Mouse (Mus musculus): ENCODE data around the gene Gabrb3.

- TF ChIP-seq GATA1 (IDR thresholded peaks at IDR 0.05; ENCODE audit: borderline replicate concordance, low read length) (no peak), FLI1 (IDR thresholded peaks at IDR 0.05; ENCODE audit: low read length) (no peak)
Measured at GRCm38 (mm10) chr7:57393551-57393950, 25.9 kb upstream of the Gabrb3 start.

Measured in megakaryocyte, embryonic 14.5 days (primary cell).